Mouse (Mus musculus) myocyte (in vitro differentiated cells): ENCODE measurements around the gene Cdk5. TPM values are rescaled to one million over a fixed set of nuclear protein-coding genes. Genes with fewer than 3 reads are reported as not detected.
A peak's percentile ranks its signal among the peaks of the same experiment; 100 is the strongest.
"Not testable (repeated sequence)": the region's sequence is repeated elsewhere in the genome, so short reads cannot be mapped to it uniquely, and the experiment has no call there.

Experiments used
- H3K27me3 ChIP-seq: one replicate; pipeline ENCODE4 v1.6.1; 2011; ENCODE audit not compliant: control insufficient read depth, insufficient read depth, insufficient read length
- H3K36me3 ChIP-seq: one replicate; pipeline ENCODE4 v1.6.1; 2011; ENCODE audit not compliant: control insufficient read depth, insufficient read depth
- H3K4me2 ChIP-seq: one replicate; pipeline ENCODE4 v1.6.1; 2011; ENCODE audit warnings: low read depth, control low read depth
- H3K4me3 ChIP-seq: one replicate; pipeline ENCODE4 v1.5.1; 2011; ENCODE audit warnings: mild to moderate bottlenecking, control low read depth, moderate library complexity
- H3K79me2 ChIP-seq: one replicate; pipeline ENCODE4 v1.6.1; 2011; ENCODE audit not compliant: control insufficient read depth, insufficient read depth
- H3ac ChIP-seq: one replicate; pipeline ENCODE4 v1.6.1; 2011; ENCODE audit not compliant: control insufficient read depth, insufficient read length
- CEBPB ChIP-seq: IDR thresholded peaks from 2 replicates; pipeline ENCODE4 v1.6.1; 2011; ENCODE audit warnings: mild to moderate bottlenecking, moderate library complexity; ENCODE audit not compliant: poor library complexity, insufficient read depth, severe bottlenecking
- E2F4 ChIP-seq: IDR thresholded peaks from one replicate; pipeline ENCODE4 v1.6.1; 2011; ENCODE audit warnings: mild to moderate bottlenecking, control low read depth, moderate library complexity; ENCODE audit not compliant: insufficient read depth
- MAX ChIP-seq: IDR thresholded peaks from one replicate; pipeline ENCODE4 v1.6.1; 2011; ENCODE audit warnings: low read depth, mild to moderate bottlenecking, control low read depth
- MYOD1 ChIP-seq, 3 experiments: IDR thresholded peaks; one replicate each; pipeline ENCODE4 v1.6.1; 2011; ENCODE audit warnings: control low read depth in 2 of 3, low read depth in 2 of 3, mild to moderate bottlenecking in 2 of 3, moderate library complexity in 1 of 3; ENCODE audit not compliant: insufficient read length in 2 of 3, control insufficient read depth in 1 of 3
- MYOG ChIP-seq, 3 experiments: IDR thresholded peaks; one replicate each; pipeline ENCODE4 v1.6.1; 2011; ENCODE audit warnings: control low read depth in 2 of 3, low read depth in 2 of 3, mild to moderate bottlenecking in 2 of 3; ENCODE audit not compliant: insufficient read length in 2 of 3, control insufficient read depth in 1 of 3, insufficient read depth in 1 of 3
- POLR2A ChIP-seq: IDR thresholded peaks from one replicate; pipeline ENCODE4 v1.6.1; 2011; ENCODE audit warnings: low read depth, mild to moderate bottlenecking, control low read depth, moderate library complexity; ENCODE audit not compliant: insufficient read length
- POLR2AphosphoS2 ChIP-seq: IDR thresholded peaks from one replicate; pipeline ENCODE4 v1.6.1; 2011; ENCODE audit warnings: low read depth, control low read depth; ENCODE audit not compliant: insufficient read length
- REST ChIP-seq: IDR thresholded peaks from one replicate; pipeline ENCODE4 v1.6.1; 2011; ENCODE audit warnings: mild to moderate bottlenecking, control low read depth, moderate library complexity; ENCODE audit not compliant: insufficient read depth, insufficient read length
- SRF ChIP-seq: IDR thresholded peaks from one replicate; pipeline ENCODE4 v1.6.1; 2011; ENCODE audit warnings: low read depth; ENCODE audit not compliant: control insufficient read depth, insufficient read length
- TCF12 ChIP-seq: IDR thresholded peaks from one replicate; pipeline ENCODE4 v1.6.1; 2011; ENCODE audit warnings: mild to moderate bottlenecking, control low read depth; ENCODE audit not compliant: poor library complexity, insufficient read depth, severe bottlenecking
- TCF3 ChIP-seq: IDR thresholded peaks from one replicate; pipeline ENCODE4 v1.6.1; 2011; ENCODE audit warnings: low read depth, control low read depth; ENCODE audit not compliant: insufficient read length
- USF1 ChIP-seq: IDR thresholded peaks from one replicate; pipeline ENCODE4 v1.6.1; 2011; ENCODE audit warnings: low read depth, mild to moderate bottlenecking, control low read depth, moderate library complexity
- polyA plus RNA-seq: library from polyadenylated mRNA; unstranded; fragments of >200 nt; fragmentation: generic; extraction: Trizol; gene quantifications from one replicate; pipeline ENCODE4 v1.2.1, GENCODE M21; 2012; ENCODE audit warnings: missing spikeins

Cdk5 gene
- polyA plus RNA-seq, 1 experiment, result 30.0 TPM

GRCm38 (mm10) chr5:24400911-24401605, 22.3 kb downstream of the Cdk5 start:
- no peaks in the 10 kb centered on the region for H3K79me2 ChIP-seq
- H3K27me3 ChIP-seq, result no peaks in the 10 kb centered on the region

GRCm38 (mm10) chr5:24400362-24400761, 23.0 kb downstream of the Cdk5 start:
- Histone ChIP-seq H3K4me2 (no peak overlapping the region), H3K79me2 (no peaks in the 10 kb centered on the region), H3K36me3 (no peaks in the 10 kb centered on the region), H3ac (no peak overlapping the region), H3K27me3 (no peaks in the 10 kb centered on the region), H3K4me3 (no peak overlapping the region)
- TF ChIP-seq POLR2A, result no peak
- no peak for TF ChIP-seq TCF12
- TF ChIP-seq MYOD1 (IDR thresholded peaks at IDR 0.05; ENCODE audit: control insufficient read depth in 1 of 3, insufficient read length in 2 of 3, low read depth in 2 of 3), result no peak
- no peak for TF ChIP-seq USF1
- no peak for TF ChIP-seq POLR2AphosphoS2
- no peak for TF ChIP-seq E2F4
- no peak for TF ChIP-seq SRF
- no peak for TF ChIP-seq TCF3
- TF ChIP-seq MYOG (IDR thresholded peaks at IDR 0.05; ENCODE audit: control insufficient read depth in 1 of 3, insufficient read depth in 1 of 3, insufficient read length in 2 of 3, low read depth in 2 of 3), result no peak
- no peak for TF ChIP-seq REST
- no peak for TF ChIP-seq CEBPB
- TF ChIP-seq MAX, result no peak

More at GRCm38 (mm10) chr5:24400911-24401605, 22.3 kb downstream of the Cdk5 start:
- no peak overlapping the region for H3ac ChIP-seq
- no peak for TF ChIP-seq E2F4
- no peak for TF ChIP-seq SRF
- TF ChIP-seq POLR2AphosphoS2, result no peak
- TF ChIP-seq REST, result no peak
- no peak for TF ChIP-seq MAX
- no peak for TF ChIP-seq MYOG (IDR thresholded peaks at IDR 0.05; ENCODE audit: control insufficient read depth in 1 of 3, insufficient read depth in 1 of 3, insufficient read length in 2 of 3, low read depth in 2 of 3)
- TF ChIP-seq TCF3, result no peak
- no peak for TF ChIP-seq POLR2A
- no peak for TF ChIP-seq TCF12
- TF ChIP-seq USF1, result no peak
- no peak for TF ChIP-seq CEBPB
- no peak for TF ChIP-seq MYOD1 (IDR thresholded peaks at IDR 0.05; ENCODE audit: control insufficient read depth in 1 of 3, insufficient read length in 2 of 3, low read depth in 2 of 3)
- no peak overlapping the region for H3K4me2 ChIP-seq
- H3K4me3 ChIP-seq, result no peak overlapping the region
- no peaks in the 10 kb centered on the region for H3K36me3 ChIP-seq

DNA sequence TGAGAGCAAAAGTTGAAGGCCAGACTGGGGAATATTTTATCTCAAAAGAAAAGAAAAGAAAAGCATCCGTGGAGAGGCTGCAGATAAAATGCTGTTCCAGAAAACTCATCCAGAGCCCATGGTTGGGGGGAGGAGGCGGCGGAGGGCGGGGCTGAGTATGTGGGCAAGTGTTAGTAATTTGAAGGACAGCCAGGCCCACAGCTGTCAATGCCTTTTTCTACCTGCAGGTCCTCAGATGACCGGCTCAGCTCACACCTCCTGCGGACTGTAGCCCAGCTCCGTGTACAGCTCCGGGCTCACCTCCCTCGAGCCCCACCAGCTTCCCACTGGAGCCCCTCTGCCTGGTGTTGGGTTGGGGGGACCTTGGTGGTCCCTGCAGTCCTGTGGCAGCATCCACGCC, 23.6 kb downstream of the Cdk5 start:
- TF ChIP-seq MYOD1 (IDR thresholded peaks at IDR 0.05; ENCODE audit: control insufficient read depth in 1 of 3, insufficient read length in 2 of 3, low read depth in 2 of 3) (peak in 1 of 3 experiments; percentile 72), MYOG (IDR thresholded peaks at IDR 0.05; ENCODE audit: control insufficient read depth in 1 of 3, insufficient read depth in 1 of 3, insufficient read length in 2 of 3, low read depth in 2 of 3) (peak in 1 of 3 experiments; percentile 20), TCF12 (no peak), SRF (no peak)
- Histone ChIP-seq H3K4me3 (no peak overlapping the region), H3K79me2 (no peaks in the 10 kb centered on the region), H3ac (no peak overlapping the region), H3K27me3 (no peaks in the 10 kb centered on the region), H3K36me3 (no peaks in the 10 kb centered on the region), H3K4me2 (no peak overlapping the region)

- H3K4me2 ChIP-seq, result not testable (repeated sequence)
Measured at GRCm38 (mm10) chr5:24396254-24396653, 27.1 kb downstream of the Cdk5 start.

DNA sequence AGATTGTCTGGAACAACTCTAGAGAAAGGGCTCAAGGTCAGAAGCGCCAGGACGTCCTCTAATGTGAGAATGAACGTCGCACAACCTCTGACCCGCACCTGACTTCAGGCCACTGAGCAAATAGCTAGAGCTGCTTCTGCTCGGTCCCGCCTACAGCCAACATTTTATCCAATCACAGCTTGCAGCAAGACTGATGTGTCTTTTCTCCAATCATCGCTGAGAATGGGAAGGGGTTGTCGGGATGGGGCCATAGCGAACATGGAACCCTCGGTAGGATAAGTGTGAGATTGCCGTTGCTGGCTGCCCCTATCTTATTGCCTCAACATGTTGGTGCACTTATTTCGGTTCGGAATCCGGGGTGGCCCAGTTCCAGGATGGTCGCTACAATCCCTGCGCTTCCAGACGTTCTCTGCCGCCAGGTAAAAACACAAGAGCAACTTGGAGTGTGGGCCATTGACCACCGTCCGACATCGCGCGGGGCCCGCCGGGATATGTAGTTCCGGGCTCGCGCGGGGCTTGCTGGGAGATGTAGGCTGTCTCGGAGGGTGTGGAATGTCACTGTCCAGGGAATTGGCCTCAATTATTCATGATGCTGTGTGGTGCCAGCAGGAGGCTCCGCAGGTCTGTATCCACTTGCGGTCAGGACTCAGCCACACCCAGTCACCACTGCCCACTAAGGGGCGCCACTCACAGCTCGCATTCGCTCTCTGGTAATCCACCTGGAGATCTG, 29.0 kb downstream of the Cdk5 start:
- peak overlapping the region; percentile 28 for H3K4me3 ChIP-seq

More at GRCm38 (mm10) chr5:24396254-24396653, 27.1 kb downstream of the Cdk5 start:
- not testable (repeated sequence) for H3K36me3 ChIP-seq, H3K79me2 ChIP-seq, H3K27me3 ChIP-seq, H3ac ChIP-seq, H3K4me3 ChIP-seq

More for the DNA sequence above, 29.0 kb downstream of the Cdk5 start:
- H3ac ChIP-seq, result no peak overlapping the region
- no peaks in the 10 kb centered on the region for H3K27me3 ChIP-seq
- H3K79me2 ChIP-seq, result no peaks in the 10 kb centered on the region
- H3K4me2 ChIP-seq, result peak overlapping the region; percentile 81
- peak; percentile 20 for TF ChIP-seq POLR2AphosphoS2
- TF ChIP-seq USF1, result peak; percentile 21
- no peak for TF ChIP-seq TCF3
- peak; percentile 41 for TF ChIP-seq POLR2A
- peak in 1 of 3 experiments; percentile 38 for TF ChIP-seq MYOG (IDR thresholded peaks at IDR 0.05; ENCODE audit: control insufficient read depth in 1 of 3, insufficient read depth in 1 of 3, insufficient read length in 2 of 3, low read depth in 2 of 3)
- TF ChIP-seq E2F4, result no peak
- no peak for TF ChIP-seq TCF12
- TF ChIP-seq MAX, result no peak
- peak in 1 of 3 experiments; percentile 51 for TF ChIP-seq MYOD1 (IDR thresholded peaks at IDR 0.05; ENCODE audit: control insufficient read depth in 1 of 3, insufficient read length in 2 of 3, low read depth in 2 of 3)
- no peak for TF ChIP-seq REST
- peak; percentile 36 for TF ChIP-seq SRF
- TF ChIP-seq CEBPB, result no peak
- no peaks in the 10 kb centered on the region for H3K36me3 ChIP-seq
